Comparison of ENCODE assay signal across 16 mouse cellular contexts in the genomic region with DNA sequence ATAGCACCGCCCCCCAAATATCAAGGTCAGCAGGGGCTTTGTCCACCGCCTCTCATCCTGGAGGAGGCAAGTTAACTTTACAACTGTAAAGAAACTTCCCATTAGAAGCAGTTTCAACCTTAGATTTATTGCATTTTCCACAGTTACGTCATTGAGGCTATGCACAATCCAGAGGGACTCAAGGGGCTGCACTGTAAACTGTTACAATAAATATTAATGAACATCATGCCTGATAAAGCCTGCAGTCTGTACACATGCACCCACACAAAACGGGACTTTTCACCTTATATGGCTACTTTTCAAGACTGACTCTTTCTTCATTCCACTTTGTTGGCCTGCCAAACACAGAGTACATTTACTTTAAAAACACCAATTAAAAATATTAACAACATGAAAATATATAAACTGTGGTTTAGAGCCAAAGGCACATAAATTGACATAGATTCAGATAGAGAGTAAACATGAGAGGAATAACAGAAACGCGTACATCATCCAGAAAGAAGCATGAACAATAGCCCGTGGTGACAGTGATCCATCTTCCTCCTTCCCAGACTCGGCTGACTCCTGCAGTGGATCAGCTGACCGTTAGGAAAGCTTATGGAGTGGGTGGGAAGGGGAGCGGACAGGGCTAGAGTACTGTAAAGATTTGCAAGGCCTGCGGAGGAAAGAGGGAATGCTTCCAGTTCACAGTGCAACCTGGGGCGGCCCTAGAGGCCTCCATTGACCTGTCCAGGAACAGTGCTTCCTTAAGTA.
A peak's percentile ranks its signal among the peaks of the same experiment; 100 is the strongest.
DNase-seq lines count a peak whose midpoint lies in the region; ATAC-seq and TF ChIP-seq lines count a peak whose summit lies in the region.
"Had no signal": no experiment of that assay in that cellular context is flagged by ENCODE, and none has a peak within 500 bp of the region (broad histone marks: within the 10 kb centered on the region; RNA-seq: fewer than 3 reads in every experiment).

No protein-coding gene starts in this region.

- intact Hi-C loops in heart, adult 2 months (cut with DNase I), result loop anchor here (5.0 kb wide), 1 partner anchor 63 kb away; no protein-coding TSS in a partner anchor

- no peaks in the 10 kb centered on the region for H3K9me3 ChIP-seq in lung, embryonic 14.5 days (ENCODE audit: low read depth, low read length)
- no peaks in the 10 kb centered on the region for H3K9me3 ChIP-seq in limb, embryonic 12.5 days
- H3K9me3 ChIP-seq in stomach, embryonic 15.5 days, result no peaks in the 10 kb centered on the region
- H3K9me3 ChIP-seq: embryonic facial prominence, embryonic 13.5 days; forebrain, embryonic 13.5 days had no signal

- H3K79me2 ChIP-seq in heart, adult 2 months (replicated peaks; ENCODE audit: control insufficient read depth, insufficient read depth, low read length), result no peaks in the 10 kb centered on the region

- no peak for TF ChIP-seq EP300 in heart, adult 2 months (IDR thresholded peaks at IDR 0.05; ENCODE audit: insufficient read depth, low read depth, low read length)

- peak; percentile 85 for DNase-seq in heart, adult 11 months
- DNase-seq in heart, adult 2 months, result no peak
- DNase-seq in lung, embryonic 14.5 days, result peak; percentile 77
- DNase-seq in lung, adult 18-20 months, result no peak
- DNase-seq in frontal cortex, postnatal 10 days (ENCODE audit: low spot score in 2 of 2), result no peak
- no peak for DNase-seq in thymus, adult 18-20 months
- DNase-seq: adrenal gland, postnatal 10 days; cerebellum, postnatal 25 days; gastrocnemius, postnatal 14 days; liver had no signal

- peaks cover 4% of the 10 kb centered on the region for H3K4me1 ChIP-seq in heart, adult 2 months (ENCODE audit: control insufficient read depth, insufficient read depth, low read length)
- H3K4me1 ChIP-seq in lung, embryonic 14.5 days (ENCODE audit: insufficient read depth), result peaks cover 6% of the 10 kb centered on the region; the same call in 1 of the 2 replicates
- peaks cover 22% of the 10 kb centered on the region for H3K4me1 ChIP-seq in limb, embryonic 12.5 days (replicated peaks)
- H3K4me1 ChIP-seq in stomach, embryonic 15.5 days, result 0 out of 2 replicates have a peak, but pooled peaks cover 6% of the 10 kb centered on the region
- H3K4me1 ChIP-seq: forebrain, embryonic 13.5 days had no signal

- TF ChIP-seq CTCF in heart, adult 2 months (IDR thresholded peaks at IDR 0.05), result no peak
- no peak for TF ChIP-seq CTCF in lung, embryonic 14.5 days (IDR thresholded peaks at IDR 0.05; ENCODE audit: low read depth)

- no peaks in the 10 kb centered on the region for H3K36me3 ChIP-seq in heart, adult 2 months (ENCODE audit: control insufficient read depth, insufficient read depth, low read length)
- no peaks in the 10 kb centered on the region for H3K36me3 ChIP-seq in lung, embryonic 14.5 days (ENCODE audit: insufficient read depth)
- no peaks in the 10 kb centered on the region for H3K36me3 ChIP-seq in limb, embryonic 12.5 days
- no peaks in the 10 kb centered on the region for H3K36me3 ChIP-seq in stomach, embryonic 15.5 days
- H3K36me3 ChIP-seq: embryonic facial prominence, embryonic 13.5 days had no signal

- no peak overlapping the region for H3K27ac ChIP-seq in heart, adult 2 months
- peak overlapping the region; percentile 71 for H3K27ac ChIP-seq in lung, embryonic 14.5 days (ENCODE audit: low read depth)
- peak overlapping the region; percentile 86 for H3K27ac ChIP-seq in limb, embryonic 12.5 days
- H3K27ac ChIP-seq in stomach, embryonic 15.5 days, result peak overlapping the region; percentile 70
- H3K27ac ChIP-seq: embryonic facial prominence, embryonic 13.5 days; forebrain, embryonic 13.5 days had no signal

- H3K4me2 ChIP-seq in lung, embryonic 14.5 days, result 0 out of 2 replicates have a peak overlapping the region, but pooled peaks have one; percentile 12
- H3K4me2 ChIP-seq in limb, embryonic 12.5 days, result no peak overlapping the region
- H3K4me2 ChIP-seq in stomach, embryonic 15.5 days, result no peak overlapping the region
- H3K4me2 ChIP-seq: embryonic facial prominence, embryonic 13.5 days; forebrain, embryonic 13.5 days had no signal

- no peak overlapping the region for H3K4me3 ChIP-seq in heart, adult 2 months
- no peak overlapping the region for H3K4me3 ChIP-seq in lung, embryonic 14.5 days (ENCODE audit: low read depth, low read length)
- no peak overlapping the region for H3K4me3 ChIP-seq in limb, embryonic 12.5 days (replicated peaks)
- no peak overlapping the region for H3K4me3 ChIP-seq in stomach, embryonic 15.5 days (replicated peaks)
- H3K4me3 ChIP-seq: embryonic facial prominence, embryonic 13.5 days; forebrain, embryonic 13.5 days had no signal

- no peak for TF ChIP-seq POLR2A in heart, adult 2 months (IDR thresholded peaks at IDR 0.05; ENCODE audit: insufficient read depth, low read depth, low read length)

- 79% methylated on average over 12 of the region's 12 CpGs for WGBS in heart, adult 2 months
- WGBS in lung, embryonic 14.5 days, result 24% methylated on average over 12 of the region's 12 CpGs
- WGBS in limb, embryonic 12.5 days, result 53% methylated on average over 12 of the region's 12 CpGs
- 39% methylated on average over 12 of the region's 12 CpGs for WGBS in stomach, embryonic 15.5 days

- H3K27me3 ChIP-seq in heart, adult 2 months (ENCODE audit: control insufficient read depth, insufficient read depth, low read length), result no peaks in the 10 kb centered on the region
- 0 out of 2 replicates have a peak, but pooled peaks cover 8% of the 10 kb centered on the region for H3K27me3 ChIP-seq in lung, embryonic 14.5 days (ENCODE audit: insufficient read depth, low read length)
- H3K27me3 ChIP-seq in limb, embryonic 12.5 days, result no peaks in the 10 kb centered on the region
- H3K27me3 ChIP-seq in stomach, embryonic 15.5 days (replicated peaks), result no peaks in the 10 kb centered on the region
- H3K27me3 ChIP-seq: embryonic facial prominence, embryonic 13.5 days; forebrain, embryonic 13.5 days had no signal

- ATAC-seq in lung, embryonic 14.5 days (ENCODE audit: insufficient read depth), result peak; percentile 83
- ATAC-seq in limb, embryonic 12.5 days (ENCODE audit: insufficient number of reproducible peaks, insufficient read depth, low FRiP score, low TSS enrichment, low read depth), result peak; percentile 92
- peak; percentile 73 for ATAC-seq in stomach, embryonic 15.5 days (ENCODE audit: insufficient read depth, low FRiP score, low read depth)
- ATAC-seq: forebrain, embryonic 13.5 days; inflammation-experienced regulatory T-cells, adult 6 months; midbrain, embryonic 16.5 days had no signal

- H3K9ac ChIP-seq in heart, adult 2 months (ENCODE audit: low read depth, low read length), result no peak overlapping the region
- no peak overlapping the region for H3K9ac ChIP-seq in lung, embryonic 14.5 days
- no peak overlapping the region for H3K9ac ChIP-seq in limb, embryonic 12.5 days (replicated peaks)
- no peak overlapping the region for H3K9ac ChIP-seq in stomach, embryonic 15.5 days
- H3K9ac ChIP-seq: embryonic facial prominence, embryonic 13.5 days; forebrain, embryonic 13.5 days had no signal

Comparison
In these comparisons a context has a peak if more than half of its experiments do, and no peak if none do; other contexts are left out.
1. DNase-seq: peak in heart, adult 11 months (single experiment) and lung, embryonic 14.5 days (single experiment); none in heart, adult 2 months (0 of 2), lung, adult 18-20 months (0 of 2), frontal cortex, postnatal 10 days (0 of 2) and thymus, adult 18-20 months (0 of 2).
2. Peak in every context shown above with its lines, with median percentiles within 50 percentile points of each other: ATAC-seq.